Mouse (Mus musculus): ENCODE data around the gene Sorbs1. TPM values are rescaled to one million over a fixed set of nuclear protein-coding genes. Genes with fewer than 3 reads are reported as not detected.

Sorbs1 gene
- total RNA-seq, 2 experiments from 2014 or later: 124 to 147 TPM

GRCm38 (mm10) chr19:40372679-40373078 is 140.9 kb downstream of the Sorbs1 start:
- DNase-seq: no peak

- DNase-seq: no peak
Measured at GRCm38 (mm10) chr19:40371866-40372265, 141.7 kb downstream of the Sorbs1 start.

DNA sequence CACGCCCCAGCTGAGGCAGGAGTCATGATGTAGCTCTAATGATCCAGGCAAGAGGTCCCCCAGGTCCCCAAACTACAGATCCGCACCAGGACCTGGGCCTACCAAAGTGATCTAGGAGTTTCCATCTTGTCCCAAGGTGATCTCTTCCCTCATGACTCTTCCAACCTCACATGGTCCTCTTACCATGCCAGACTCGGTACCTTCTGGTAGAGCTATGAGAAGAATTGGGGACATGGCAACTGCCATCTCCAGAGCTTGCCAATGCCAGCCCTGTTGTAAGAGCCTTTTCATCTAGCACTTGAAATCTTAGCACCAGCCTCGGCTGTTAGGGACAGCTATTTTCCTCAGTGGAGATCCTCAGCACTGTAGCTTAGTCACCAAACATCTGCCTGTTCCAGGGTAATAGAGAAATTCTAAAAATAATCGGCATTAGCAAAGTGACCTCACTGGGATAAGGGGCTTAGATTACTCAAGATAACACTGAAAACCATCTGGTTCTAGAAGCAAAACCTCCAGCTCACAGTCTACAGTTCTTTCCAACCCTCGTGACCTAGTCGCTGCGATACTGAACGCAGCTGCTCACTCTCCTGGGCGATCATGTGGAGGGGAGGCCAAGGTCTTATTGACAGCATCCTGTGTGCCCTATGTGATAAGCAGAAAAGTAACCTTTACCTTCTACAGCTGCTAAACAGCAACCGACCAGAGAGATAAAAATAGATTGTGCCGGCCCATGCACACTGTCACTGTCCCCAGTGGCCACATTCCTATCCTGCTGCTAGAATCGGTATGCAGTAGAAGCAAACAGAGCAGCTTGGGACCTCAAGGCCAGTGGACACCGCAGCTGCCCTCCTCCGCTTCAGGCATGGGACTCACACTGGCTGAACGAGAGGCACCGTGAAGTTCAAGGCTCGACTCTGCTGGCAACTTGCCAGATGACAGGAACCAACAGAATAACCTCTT is 143.4 kb downstream of the Sorbs1 start:
- DNase-seq: peak; percentile 68

- DNase-seq: peak; percentile 48
Measured at GRCm38 (mm10) chr19:40368517-40368916, 145.1 kb downstream of the Sorbs1 start.

- peak; percentile 47 for DNase-seq
Measured at GRCm38 (mm10) chr19:40366163-40366941, 147.2 kb downstream of the Sorbs1 start.

DNA sequence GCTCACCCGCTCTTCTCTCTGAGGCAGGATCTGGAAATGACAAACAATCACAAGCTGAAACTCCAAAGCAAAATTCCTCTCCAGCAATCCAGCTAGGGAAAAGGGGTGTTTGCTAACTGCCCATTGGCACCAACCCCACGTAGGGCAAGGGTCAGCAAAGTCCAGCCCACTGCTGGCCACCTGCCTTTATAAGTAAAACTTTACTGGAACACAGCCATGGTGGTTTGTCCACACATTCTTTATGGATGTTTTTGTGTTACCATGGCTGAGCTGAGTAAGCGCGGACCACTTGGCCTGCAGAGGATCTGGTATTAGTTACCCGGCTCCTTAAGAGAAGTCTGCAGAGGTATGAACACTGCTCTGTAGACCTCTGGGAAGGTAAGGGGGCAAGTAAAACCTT is 148.4 kb downstream of the Sorbs1 start:
- DNase-seq: no peak

- DNase-seq: no peak
Measured at GRCm38 (mm10) chr19:40363447-40363846, 150.1 kb downstream of the Sorbs1 start.

DNA sequence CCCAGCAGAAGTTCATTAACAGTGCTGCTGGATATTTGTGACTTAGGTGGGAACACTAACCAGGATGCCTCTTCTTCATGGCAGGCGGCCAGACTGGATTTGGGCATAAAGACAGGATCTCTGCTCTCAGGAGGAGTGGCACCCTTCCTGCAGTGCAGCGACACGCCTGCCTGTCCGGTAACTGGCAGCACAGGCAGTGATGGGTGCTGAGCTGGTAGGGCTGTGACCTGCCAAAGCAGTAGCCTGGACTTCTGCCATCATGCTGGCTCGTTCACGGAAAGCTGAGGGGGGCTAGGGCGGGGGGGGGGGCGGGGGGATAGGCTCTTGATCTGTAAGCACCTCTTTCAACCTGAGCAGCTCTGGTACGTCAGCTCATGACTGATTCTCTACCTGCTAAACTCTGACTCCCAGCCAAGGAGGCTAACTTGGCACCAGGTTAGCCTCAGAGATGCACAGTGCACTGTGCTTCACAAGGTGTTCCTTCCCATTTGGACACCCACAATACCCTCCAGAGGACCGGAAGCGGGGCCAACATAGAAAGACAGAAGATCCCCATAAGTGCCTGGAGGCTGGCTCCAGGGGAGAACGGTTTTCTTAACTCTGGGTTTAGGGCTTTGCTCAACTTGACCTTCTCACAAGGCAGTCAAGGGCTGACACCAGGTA is 151.2 kb downstream of the Sorbs1 start:
- no peak for DNase-seq

DNA sequence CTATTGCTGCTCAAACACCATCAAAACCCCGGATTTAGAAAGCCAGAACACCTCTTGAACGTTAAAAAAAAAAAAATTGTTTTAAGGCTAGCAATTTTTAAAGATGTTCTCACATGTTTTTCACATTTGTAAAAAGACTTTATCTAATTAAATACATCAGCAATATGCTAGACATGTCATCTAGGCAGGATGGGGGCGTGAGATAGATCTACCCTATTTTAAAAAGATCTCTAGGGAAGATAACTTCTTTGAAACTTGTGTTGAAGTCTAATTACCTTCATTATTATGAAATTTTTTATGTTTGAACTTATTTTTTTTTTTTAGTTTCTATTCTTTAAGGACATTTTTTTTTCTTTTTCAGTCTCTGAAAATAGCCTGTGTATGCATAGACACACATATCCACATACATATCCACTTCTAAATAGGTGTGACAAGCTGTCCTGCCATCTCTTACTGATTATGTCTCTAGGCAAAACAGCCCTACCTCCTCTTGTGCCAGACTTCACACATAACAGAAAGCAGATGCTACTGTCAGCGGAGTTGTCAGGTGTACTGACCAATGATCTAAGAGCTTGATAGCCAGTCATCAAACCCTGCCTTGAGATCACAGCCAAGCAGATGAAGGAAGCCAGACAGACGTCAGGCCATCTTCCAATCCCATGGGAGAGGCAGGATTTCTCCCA is 153.7 kb downstream of the Sorbs1 start:
- DNase-seq: no peak

- no peak for DNase-seq
Measured at GRCm38 (mm10) chr19:40356536-40357522, 156.8 kb downstream of the Sorbs1 start.

DNA sequence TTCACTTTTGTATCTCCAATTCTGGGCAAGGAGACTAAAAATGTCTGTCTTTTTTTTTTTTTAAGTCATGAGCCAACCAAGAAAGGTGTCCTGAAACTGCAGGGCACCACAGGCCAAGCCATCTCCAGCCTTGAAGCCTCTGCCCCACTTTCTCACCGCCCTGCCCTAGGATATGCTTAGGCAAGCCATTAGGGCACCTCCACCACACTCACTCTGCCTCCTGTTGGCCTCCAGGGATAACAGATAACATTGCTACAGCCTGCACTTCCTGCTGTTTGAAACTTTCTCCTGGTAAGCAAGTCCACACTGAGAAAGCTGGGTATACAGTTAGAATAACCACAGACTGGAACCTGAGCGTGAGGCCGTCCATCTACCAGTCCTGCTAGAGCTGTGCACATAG is 158.5 kb downstream of the Sorbs1 start:
- no peak for DNase-seq

GRCm38 (mm10) chr19:40352006-40352405 is 161.6 kb downstream of the Sorbs1 start:
- DNase-seq: no peak

- DNase-seq: no peak
Measured at GRCm38 (mm10) chr19:40350835-40351234, 162.7 kb downstream of the Sorbs1 start.

DNA sequence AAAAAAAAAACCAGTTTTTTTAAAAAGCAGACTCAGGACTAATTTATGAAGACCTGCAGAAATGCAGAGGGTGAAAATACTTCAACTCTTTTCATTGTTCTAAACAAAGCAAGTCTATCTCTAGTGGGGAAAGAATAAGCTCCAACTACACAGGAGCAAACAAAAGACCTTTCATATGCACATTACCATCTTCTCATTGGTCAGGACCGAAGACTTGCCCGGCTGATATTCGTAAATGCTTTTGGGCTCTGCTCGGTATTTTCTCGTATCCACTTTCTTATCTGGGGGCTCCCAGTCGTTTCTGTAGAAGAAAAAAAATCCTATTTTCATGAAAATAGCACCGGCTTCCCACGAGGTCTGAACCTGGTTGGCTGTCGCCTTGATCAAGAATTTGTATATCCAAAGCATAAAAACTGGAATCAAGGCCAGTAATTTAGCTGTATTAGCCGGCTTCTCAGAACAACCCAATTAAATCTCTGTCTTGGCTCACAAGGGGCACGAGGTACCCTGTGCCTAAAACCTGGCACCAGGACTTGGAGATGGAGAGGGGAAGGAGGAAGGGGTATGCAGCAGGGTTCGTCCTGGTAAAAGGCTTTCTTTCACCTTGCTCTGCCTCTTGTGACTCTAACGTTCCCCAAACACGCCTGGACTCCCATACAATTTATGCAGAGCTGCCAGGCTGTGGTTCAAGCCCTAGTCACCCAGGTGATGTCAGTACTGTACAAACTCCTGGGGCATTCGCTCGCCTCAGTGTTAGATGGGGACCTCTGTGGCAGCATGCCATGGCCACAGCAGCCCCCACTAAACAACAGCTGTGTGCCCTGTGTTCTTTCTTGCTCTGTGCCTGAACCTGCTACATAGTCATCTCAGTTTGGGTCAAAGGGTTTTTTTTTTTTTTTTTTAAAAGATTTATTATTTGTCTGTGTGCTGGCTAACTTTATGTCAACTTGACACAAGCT is 163.6 kb downstream of the Sorbs1 start:
- no peak for DNase-seq

DNA sequence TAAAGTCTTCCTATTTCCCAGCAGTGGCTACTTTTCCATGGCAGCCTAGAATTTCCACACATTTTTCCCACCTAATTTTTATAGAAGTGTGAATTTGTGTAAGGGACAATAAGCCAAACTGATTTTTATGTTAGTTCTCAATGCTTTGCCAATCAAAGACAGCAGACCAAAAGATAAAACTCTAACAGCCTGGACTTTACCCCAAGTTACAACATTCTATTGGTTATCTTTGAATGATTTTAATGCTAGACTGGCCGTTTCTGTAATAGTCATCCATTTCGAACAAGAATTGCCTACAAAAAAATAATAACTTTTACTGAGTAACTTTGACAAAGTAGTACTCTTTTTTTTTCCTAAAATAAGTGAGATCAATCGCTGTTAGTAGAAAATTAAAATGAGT is 164.3 kb downstream of the Sorbs1 start:
- DNase-seq: no peak

GRCm38 (mm10) chr19:40348652-40349051 is 164.9 kb downstream of the Sorbs1 start:
- no peak for DNase-seq

DNA sequence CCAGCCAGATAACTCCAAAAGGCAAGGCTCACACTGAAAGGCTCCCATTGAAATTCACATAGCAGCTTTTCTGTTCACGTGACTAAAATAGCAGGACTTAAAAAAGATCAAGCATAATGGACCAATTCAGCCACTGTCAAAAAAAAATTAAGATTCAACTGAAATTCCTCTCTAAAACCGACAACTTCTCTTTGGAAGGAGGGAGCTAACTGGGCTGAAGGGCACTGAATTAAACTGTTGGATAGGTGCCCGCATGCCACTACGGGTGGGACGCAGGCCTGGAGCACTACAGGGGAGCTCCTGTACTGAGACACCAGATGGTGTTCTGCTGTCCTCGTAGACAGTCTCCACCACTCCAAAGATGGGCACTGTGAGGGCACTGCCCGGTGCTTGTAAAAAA is 165.4 kb downstream of the Sorbs1 start:
- DNase-seq: no peak

- no peak for DNase-seq
Measured at GRCm38 (mm10) chr19:40346908-40347307, 166.7 kb downstream of the Sorbs1 start.

- DNase-seq: no peak
Measured at GRCm38 (mm10) chr19:40346232-40346844, 167.2 kb downstream of the Sorbs1 start.

All from gastrocnemius, postnatal 25 days (tissue).